Mouse (Mus musculus) skeletal muscle tissue, adult 2 months (tissue): ENCODE data around the gene Coq7.
A peak's percentile ranks its signal among the peaks of the same experiment; 100 is the strongest.

Source experiments
- DNase-seq: peaks from one replicate; pipeline ENCODE4 v3.0.0-alpha.2; 2012; ENCODE audit warnings: low read depth, low spot score

The Coq7 gene

DNA sequence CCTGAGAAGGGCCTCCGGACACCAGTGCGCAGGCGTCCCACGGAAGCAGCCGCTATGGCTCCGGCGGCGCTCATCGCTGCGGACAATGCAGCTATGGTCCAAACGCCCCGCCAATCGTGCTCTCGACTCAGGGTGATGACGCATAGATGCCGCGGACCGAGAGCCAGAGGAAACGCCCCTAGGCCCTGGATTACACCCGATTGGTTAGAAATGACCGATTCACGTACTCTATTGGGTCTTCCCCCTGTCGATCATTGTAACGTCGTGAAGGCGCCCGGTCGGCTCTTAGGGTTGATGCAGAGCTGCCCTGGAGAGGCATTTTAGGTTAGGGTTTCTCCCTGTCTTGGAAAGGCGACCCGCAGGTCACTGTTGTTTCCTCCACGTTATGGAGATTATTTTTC, at the start of gene Coq7:
Coq7 (minus strand) TSS at position 179 of the 401 bp plus-strand sequence.
- peak; percentile 99 for DNase-seq

DNA sequence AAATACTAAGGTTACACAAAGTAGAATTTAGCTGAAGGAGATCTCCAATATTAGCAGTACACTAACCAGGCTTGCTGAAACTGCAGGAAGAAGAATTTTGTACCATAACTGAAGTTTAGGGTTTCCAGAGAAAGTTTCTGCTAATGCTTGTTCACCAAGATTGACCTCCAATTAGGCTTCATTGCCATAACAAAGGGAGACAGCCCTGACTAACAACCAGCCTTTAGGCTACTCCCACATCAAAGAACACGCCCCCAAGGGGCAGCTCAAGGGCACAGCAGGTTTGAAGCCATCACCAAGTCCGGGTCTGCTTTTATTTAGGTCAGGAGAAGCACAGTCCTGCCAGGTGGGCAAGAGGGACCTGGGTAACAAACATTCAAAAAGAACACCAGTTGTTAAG, 46.8 kb upstream of the Coq7 start:
- DNase-seq, result no peak

GRCm38 (mm10) chr7:118578269-118578668, 45.1 kb upstream of the Coq7 start:
- no peak for DNase-seq

DNA sequence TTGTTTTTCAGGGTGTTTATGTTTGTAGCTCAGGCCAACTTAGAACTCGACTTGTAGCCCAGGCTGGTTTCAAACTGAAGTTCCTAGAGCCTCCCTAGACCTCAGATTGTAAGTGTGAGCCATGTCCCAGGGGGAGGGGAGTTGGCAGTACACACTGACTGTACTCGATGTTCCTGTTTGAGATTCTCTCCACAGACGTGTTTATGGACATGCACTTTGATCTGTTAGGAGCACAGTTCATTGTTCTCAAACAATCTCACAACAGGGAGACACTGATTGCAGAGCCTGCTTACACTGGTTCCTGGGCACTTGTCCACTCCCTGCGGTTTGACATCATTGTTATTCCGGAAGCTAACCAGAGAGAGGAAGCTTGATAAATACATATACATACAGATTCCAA, 38.9 kb upstream of the Coq7 start:
- DNase-seq, result no peak

DNA sequence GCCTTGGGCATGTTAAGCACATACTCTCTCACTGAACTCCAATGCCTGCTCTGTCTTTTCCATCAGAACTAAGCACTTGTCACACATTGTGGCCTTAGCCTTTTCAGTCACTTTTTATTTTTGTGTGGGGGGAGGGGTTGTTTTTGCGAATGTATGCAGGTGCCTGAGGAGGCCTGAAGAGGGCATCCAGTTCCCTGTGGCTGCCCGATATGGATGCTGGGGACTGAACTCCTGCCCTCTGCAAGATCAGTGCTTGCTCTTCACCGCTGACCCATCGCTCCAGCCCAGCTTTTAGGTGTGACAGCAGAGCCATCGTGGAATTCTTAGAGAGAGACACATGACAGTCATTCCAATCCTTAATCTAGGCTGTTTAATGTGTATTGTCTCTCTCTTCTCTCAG, 38.2 kb upstream of the Coq7 start:
- DNase-seq, result no peak

GRCm38 (mm10) chr7:118569121-118569543, 36.0 kb upstream of the Coq7 start:
- DNase-seq, result no peak

GRCm38 (mm10) chr7:118554290-118554689, 21.1 kb upstream of the Coq7 start:
- DNase-seq, result no peak

DNA sequence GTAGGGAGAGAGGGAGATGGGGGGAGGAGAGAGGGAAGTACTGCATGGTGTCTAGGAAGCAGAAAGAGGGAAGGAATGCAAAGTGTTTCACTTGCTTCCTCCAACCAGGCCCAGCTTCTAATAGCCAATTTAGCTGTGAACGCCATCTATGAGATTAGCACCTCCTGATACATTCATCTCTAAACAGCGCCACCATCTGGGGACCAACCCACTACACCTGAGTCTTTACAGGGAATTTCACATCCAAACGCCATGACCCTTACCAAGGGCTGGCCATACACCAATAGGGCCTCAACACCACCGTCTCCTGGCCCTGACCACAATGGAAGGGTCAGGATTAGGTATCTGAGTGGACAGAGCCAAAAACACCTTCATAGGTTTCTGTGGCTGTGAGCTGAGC, 20.7 kb upstream of the Coq7 start:
- no peak for DNase-seq

- no peak for DNase-seq
These were observed 14.3 kb upstream of the Coq7 start for GRCm38 (mm10) chr7:118547451-118547850.

DNA sequence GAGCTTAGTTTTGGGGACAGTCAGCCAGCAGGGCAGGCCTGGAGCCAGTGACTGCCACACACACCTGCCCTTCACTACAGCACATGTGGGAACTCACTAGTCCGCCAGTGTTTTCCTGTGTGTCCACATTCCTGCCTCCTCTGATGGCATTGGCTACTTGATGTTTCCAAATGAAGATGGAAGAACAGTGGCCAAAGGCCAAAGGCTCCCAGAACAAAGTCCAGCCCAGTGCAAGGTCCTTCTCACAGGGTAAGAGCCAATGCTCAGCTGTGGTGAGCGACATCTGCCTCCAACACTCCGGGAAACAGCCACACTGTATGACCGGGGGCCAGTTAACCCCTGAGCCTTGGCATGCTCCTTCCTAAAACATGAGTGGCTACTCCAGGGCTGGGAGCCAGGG, 11.0 kb upstream of the Coq7 start:
- DNase-seq, result no peak

DNA sequence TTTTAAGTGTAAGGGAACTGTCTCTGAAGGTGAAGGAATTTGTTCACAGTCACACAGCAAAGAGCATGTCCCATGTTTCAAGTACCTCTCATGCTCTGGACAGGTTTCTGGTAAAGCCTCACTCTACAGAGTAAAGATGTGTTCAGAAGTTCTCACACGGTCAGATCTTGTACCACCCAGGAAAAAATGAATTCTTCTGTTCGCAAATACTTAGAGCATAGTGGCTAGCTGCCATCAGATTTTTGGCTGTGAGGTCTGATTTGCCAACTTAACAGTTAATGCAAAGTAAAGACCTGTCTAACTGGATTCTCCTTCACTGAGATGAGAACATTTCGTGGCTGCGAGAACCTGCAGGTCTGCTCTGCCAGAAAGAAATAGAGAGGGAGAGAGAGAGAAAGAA, 1.9 kb upstream of the Coq7 start:
- DNase-seq, result no peak

GRCm38 (mm10) chr7:118534326-118534725, 1.2 kb upstream of the Coq7 start:
- no peak for DNase-seq

GRCm38 (mm10) chr7:118532519-118533177, 508 bp downstream of the Coq7 start:
- DNase-seq, result peak; percentile 98

DNA sequence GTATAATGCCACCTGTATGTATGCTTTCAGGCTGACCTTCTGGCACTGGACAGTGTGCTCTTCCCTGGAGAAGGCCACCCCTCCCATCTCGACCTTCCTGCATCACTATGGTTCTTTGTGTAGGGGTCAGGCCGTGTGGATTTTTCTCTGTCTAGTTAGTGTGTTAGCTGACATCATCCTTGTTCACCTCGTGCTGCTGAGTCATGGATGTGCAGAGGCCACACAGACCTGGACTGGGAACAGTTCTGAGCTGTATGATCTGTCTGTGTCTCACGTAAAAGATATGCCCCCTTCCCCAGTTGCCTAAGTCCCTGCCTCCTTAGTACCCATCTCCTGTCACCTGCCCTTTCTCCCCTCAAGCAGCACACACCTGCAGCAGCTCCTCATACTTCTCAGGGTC, 6.2 kb downstream of the Coq7 start:
- DNase-seq, result no peak

- no peak for DNase-seq
These were observed 11.1 kb downstream of the Coq7 start for GRCm38 (mm10) chr7:118522077-118522476.

DNA sequence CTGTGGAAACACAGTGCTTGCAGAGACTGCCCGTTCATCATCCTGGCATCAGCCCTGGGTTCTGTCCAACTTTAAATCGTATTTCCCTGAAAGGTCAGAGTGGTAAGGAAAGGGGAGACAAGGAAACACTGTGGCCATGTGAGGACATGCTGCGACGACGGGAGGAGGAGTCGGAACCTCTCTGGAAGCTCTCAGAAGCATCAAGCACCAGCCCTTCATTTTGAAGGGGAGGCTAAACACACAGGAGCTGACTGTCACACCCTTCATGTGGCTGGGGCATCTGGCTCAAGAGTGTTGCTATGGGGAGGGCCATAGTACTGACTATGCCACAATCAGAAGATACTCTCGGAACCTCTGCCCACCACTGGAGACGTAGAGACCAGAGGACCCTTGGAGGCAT, 13.5 kb downstream of the Coq7 start:
- DNase-seq, result no peak

DNA sequence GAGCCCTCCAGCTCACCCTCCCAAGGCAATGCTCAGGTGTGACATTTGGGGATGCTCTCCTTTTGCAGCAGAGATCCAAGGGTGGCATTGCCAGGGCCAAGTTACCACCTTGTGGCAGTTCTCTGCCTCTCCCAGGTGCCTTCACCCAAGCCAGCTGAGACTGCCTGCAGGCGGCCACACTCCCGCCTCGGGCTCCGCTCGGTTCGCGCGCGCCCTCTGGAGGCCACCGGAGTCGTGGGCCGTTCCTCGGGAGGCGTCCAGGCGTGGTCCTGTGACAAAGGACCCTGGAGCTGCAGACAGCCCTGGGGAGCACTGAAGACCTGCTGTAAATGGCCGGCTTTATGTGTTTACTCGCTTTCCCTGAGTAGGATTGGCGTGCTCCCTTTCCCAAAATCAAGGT, 14.5 kb downstream of the Coq7 start:
- DNase-seq, result peak; percentile 38

DNA sequence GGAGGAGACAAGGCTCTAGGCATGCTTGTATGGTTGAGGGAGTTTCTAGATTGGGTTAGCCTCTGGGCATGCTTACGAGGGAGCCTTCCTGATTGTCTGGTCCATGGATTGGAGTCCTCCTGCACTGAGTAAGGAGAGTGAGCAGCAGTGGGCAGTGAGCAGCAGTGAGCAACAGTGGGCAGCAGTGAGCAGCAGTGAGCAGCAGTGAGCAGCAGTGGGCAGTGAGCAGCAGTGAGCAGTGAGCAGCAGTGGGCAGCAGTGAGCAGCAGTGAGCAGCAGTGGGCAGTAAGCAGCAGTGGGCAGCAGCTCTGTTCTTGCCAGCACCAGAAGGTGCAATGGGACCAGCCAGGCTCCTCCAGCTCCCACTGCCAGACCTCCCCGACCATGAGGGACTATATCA, 15.3 kb downstream of the Coq7 start:
- no peak for DNase-seq

DNA sequence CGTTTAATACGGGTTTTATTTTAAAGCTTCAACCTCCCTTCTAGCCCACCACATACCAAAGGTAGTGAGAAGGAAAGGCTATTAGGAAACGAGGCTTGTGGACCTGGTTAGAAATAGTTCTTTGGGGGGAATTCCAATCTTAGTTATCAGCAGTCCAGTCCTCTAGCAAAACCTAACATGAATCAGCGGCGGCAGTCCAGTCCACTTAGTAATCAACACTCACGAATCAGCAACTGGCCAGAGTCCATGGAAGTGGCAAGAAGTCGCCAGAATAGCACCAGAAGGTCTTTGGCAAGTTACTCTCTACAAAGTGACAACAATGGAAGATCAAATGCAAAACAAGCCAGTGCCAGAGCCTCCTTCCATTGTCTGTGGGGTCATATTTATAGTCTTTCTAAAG, 24.6 kb downstream of the Coq7 start:
- no peak for DNase-seq

GRCm38 (mm10) chr7:118503844-118504243, 29.3 kb downstream of the Coq7 start:
- no peak for DNase-seq

GRCm38 (mm10) chr7:118502333-118502732, 30.8 kb downstream of the Coq7 start:
- no peak for DNase-seq

- peak; percentile 82 for DNase-seq
These were observed 33.2 kb downstream of the Coq7 start for GRCm38 (mm10) chr7:118499784-118500435.

DNA sequence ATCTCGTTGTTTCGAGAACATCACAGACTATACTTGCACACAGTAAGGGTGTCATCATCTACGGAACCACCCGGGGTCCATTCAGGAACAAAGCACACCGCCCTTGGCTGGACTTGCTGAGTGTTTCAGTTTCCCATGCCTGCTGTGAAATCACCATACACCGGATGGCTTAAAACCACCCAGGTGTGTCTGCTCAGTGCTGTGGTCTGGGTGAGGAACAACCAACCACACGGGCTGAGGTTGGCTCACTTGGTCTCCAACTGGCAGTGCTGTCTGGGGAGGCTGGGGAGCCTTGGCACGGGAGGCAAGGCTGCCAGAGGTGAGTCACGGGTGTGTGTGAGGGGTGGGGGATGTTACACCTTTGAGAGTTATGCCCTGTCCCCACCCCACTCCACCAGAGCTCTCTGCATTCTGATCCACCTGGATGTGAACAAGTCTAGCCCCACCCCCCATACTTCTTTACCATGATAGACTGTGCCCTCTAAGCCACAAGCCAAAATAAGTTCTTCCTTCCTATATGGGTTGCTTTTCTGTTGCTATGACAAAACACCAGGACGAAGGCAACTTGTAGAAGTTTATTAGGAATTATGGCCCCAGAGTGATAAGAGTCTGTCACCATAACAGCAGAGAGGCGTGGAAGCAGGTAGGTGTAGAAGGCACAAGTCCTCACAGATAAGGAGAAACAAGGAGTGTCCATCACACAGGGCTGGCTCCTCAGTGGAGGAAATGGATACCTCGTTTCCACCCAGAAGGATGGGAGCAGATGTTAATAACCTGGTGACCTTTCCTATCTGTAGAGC, 34.0 kb downstream of the Coq7 start:
- DNase-seq, result no peak
